Mouse (Mus musculus) neural tube, embryonic 14.5 days (tissue): Measurements from ENCODE around the gene Kremen1. TPM values are rescaled to one million over a fixed set of nuclear protein-coding genes. Genes with fewer than 3 reads are reported as not detected.

Experiments used
- ATAC-seq: fragments of 200-750 bp; cut with Nextera tagmentation; 2 replicates; pipeline ENCODE4 v1.8.0; 2017; ENCODE audit warnings: low read depth, mild to moderate bottlenecking, moderate TSS enrichment, moderate library complexity
- H3K27ac ChIP-seq: fragments of 300-500 bp; sonication (generic); 2 replicates; pipeline ENCODE4 v1.5.1; 2014; ENCODE audit warnings: low read depth, mild to moderate bottlenecking, control low read depth, low read length, moderate library complexity, mixed read lengths
- H3K27me3 ChIP-seq: fragments of 300-500 bp; sonication (generic); 2 replicates; pipeline ENCODE4 v1.6.1; 2014; ENCODE audit warnings: low read length; ENCODE audit not compliant: control insufficient read depth, insufficient read depth
- H3K36me3 ChIP-seq: fragments of 300-500 bp; sonication (generic); 2 replicates; pipeline ENCODE4 v1.6.1; 2014; ENCODE audit warnings: low read length, mixed read lengths; ENCODE audit not compliant: control insufficient read depth, insufficient read depth
- H3K4me1 ChIP-seq: fragments of 300-500 bp; sonication (generic); 2 replicates; pipeline ENCODE4 v1.6.1; 2014; ENCODE audit warnings: low read length; ENCODE audit not compliant: control insufficient read depth, insufficient read depth
- H3K4me2 ChIP-seq: fragments of 300-500 bp; sonication (generic); 2 replicates; pipeline ENCODE4 v1.6.1; 2014; ENCODE audit warnings: mild to moderate bottlenecking, low read depth, low read length, control low read depth
- H3K4me3 ChIP-seq: fragments of 300-500 bp; sonication (generic); 2 replicates; pipeline ENCODE4 v1.5.1; 2014; ENCODE audit warnings: low read depth, low read length, control low read depth, mixed read lengths
- H3K9ac ChIP-seq: fragments of 300-500 bp; sonication (generic); replicated peaks from 2 replicates; pipeline ENCODE4 v1.6.1; 2014; ENCODE audit warnings: low read depth, mild to moderate bottlenecking, control low read depth, low read length, mixed read lengths
- H3K9me3 ChIP-seq: fragments of 300-500 bp; sonication (generic); 2 replicates; pipeline ENCODE4 v1.6.1; 2016; ENCODE audit warnings: low read length; ENCODE audit not compliant: control insufficient read depth
- WGBS: fragments of 180-500 bp; shearing (Covaris S2); extraction: QIAGEN DNeasy Blood & Tissue Kit; methylation state at CpG from one replicate; pipeline ENCODE4 v1.1.7; 2014; 5-methylcytosine and 5-hydroxymethylcytosine counted together
- polyA plus RNA-seq: library from polyadenylated mRNA; unstranded; fragments of >200 nt; fragmentation: Nextera tagmentation; extraction: Ambion mirVana; gene quantifications from 2 replicates; pipeline ENCODE4 v1.2.1, GENCODE M21; 2014

The Kremen1 gene
- polyA plus RNA-seq, 1 experiment from 2014 or later, result 3.7 TPM

DNA sequence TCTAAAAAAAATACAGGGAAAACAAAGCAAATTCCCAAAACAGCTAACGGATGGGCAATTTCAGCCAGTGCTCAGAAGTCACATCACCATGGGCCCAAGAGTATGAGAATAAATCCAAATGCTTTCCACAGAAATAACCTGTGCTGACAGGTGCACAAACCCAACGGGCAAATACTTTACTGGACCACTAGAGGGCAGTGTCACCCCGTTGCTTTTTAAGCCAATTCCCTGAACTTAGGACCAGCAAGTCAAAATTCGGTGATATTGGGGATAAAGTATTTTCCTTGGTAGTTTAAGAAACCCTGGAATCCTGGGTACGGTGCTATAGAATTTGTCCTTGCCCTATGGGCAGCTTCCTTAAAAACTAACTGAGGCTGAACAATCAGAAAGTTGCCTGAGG is 29.3 kb upstream of the Kremen1 start:
- no peak overlapping the region for H3K4me3 ChIP-seq
- no peaks in the 10 kb centered on the region for H3K27me3 ChIP-seq
- 23% methylated on average over 5 of the region's 5 CpGs for WGBS
- H3K9me3 ChIP-seq, result no peaks in the 10 kb centered on the region
- no peak overlapping the region for H3K27ac ChIP-seq
- H3K9ac ChIP-seq, result no peak overlapping the region
- no peak for ATAC-seq
- peaks cover 5% of the 10 kb centered on the region; the same call in 1 of the 2 replicates for H3K36me3 ChIP-seq
- H3K4me2 ChIP-seq, result no peak overlapping the region
- H3K4me1 ChIP-seq, result no peaks in the 10 kb centered on the region

- no peaks in the 10 kb centered on the region for H3K9me3 ChIP-seq
- H3K4me1 ChIP-seq, result no peaks in the 10 kb centered on the region
- WGBS, result 66% methylated on average over 4 of the region's 4 CpGs
- H3K9ac ChIP-seq, result no peak overlapping the region
- no peaks in the 10 kb centered on the region for H3K27me3 ChIP-seq
- no peak overlapping the region for H3K27ac ChIP-seq
- H3K4me3 ChIP-seq, result no peak overlapping the region
- H3K4me2 ChIP-seq, result no peak overlapping the region
- ATAC-seq, result no peak
- H3K36me3 ChIP-seq, result peaks cover 5% of the 10 kb centered on the region; the same call in 1 of the 2 replicates
Observed at GRCm38 (mm10) chr11:5289826-5290580, 28.6 kb upstream of the Kremen1 start.

- Histone ChIP-seq H3K4me2 (no peak overlapping the region), H3K27me3 (no peaks in the 10 kb centered on the region), H3K36me3 (peaks cover 5% of the 10 kb centered on the region; the same call in 1 of the 2 replicates), H3K9me3 (no peaks in the 10 kb centered on the region), H3K9ac (no peak overlapping the region), H3K4me3 (no peak overlapping the region), H3K4me1 (no peaks in the 10 kb centered on the region), H3K27ac (no peak overlapping the region)
- 94% methylated on average over 2 of the region's 2 CpGs for WGBS
- no peak for ATAC-seq
Observed at GRCm38 (mm10) chr11:5283987-5284386, 22.6 kb upstream of the Kremen1 start.

- Histone ChIP-seq H3K4me2 (no peak overlapping the region), H3K27ac (no peak overlapping the region), H3K4me3 (no peak overlapping the region), H3K9ac (no peak overlapping the region), H3K36me3 (no peaks in the 10 kb centered on the region), H3K4me1 (peaks cover 4% of the 10 kb centered on the region; the same call in 1 of the 2 replicates), H3K27me3 (no peaks in the 10 kb centered on the region), H3K9me3 (no peaks in the 10 kb centered on the region)
- 73% methylated on average over 7 of the region's 7 CpGs for WGBS
- peak; percentile 51; the same call in 1 of the 2 replicates for ATAC-seq
Observed at GRCm38 (mm10) chr11:5280932-5281331, 19.6 kb upstream of the Kremen1 start.

GRCm38 (mm10) chr11:5278463-5278862 is 17.1 kb upstream of the Kremen1 start:
- Histone ChIP-seq H3K9me3 (no peaks in the 10 kb centered on the region), H3K27me3 (no peaks in the 10 kb centered on the region), H3K4me3 (no peak overlapping the region), H3K9ac (no peak overlapping the region), H3K36me3 (no peaks in the 10 kb centered on the region), H3K27ac (no peak overlapping the region), H3K4me2 (no peak overlapping the region), H3K4me1 (peaks cover 4% of the 10 kb centered on the region; the same call in 1 of the 2 replicates)
- no peak for ATAC-seq
- WGBS, result 57% methylated on average over 2 of the region's 2 CpGs

DNA sequence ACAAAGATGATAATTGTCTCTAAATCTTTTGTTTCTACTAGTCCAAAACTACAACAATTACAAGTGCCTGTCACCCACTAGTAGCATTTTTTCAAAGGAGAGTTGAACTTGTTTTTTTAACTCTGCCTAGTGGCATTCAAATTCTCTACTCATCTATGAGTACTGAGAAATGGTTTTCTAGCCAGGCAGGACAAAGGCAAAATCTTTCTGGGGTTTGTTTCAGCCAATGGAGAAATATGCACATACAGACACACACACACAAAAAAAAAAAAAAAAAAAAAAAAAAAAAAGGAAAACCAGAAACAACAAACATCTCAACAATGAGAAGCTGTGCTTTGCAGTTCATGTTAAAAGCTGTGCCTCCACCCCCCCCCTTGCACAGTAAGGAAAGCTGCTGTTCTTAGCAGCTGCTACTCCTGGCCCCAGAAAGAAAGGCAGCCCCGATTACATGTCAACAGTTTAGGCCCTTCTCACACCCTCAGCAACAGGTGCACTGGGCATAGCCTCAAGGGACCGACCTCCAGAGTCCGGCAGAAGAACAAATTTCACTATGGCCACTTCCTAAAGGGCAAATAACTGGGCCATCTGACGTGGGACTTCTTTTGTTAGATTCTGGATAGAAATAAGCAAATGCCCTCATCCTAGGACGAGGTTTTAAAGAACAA is 16.1 kb upstream of the Kremen1 start:
- Histone ChIP-seq H3K27me3 (no peaks in the 10 kb centered on the region), H3K4me2 (no peak overlapping the region), H3K4me3 (no peak overlapping the region), H3K27ac (no peak overlapping the region), H3K36me3 (no peaks in the 10 kb centered on the region), H3K9me3 (no peaks in the 10 kb centered on the region), H3K9ac (no peak overlapping the region), H3K4me1 (peaks cover 4% of the 10 kb centered on the region; the same call in 1 of the 2 replicates)
- WGBS, result 64% methylated on average over 5 of the region's 5 CpGs
- ATAC-seq, result no peak

GRCm38 (mm10) chr11:5275216-5275615 is 13.9 kb upstream of the Kremen1 start:
- Histone ChIP-seq H3K4me1 (peaks cover 15% of the 10 kb centered on the region; the same call in 1 of the 2 replicates), H3K27me3 (no peaks in the 10 kb centered on the region), H3K9ac (no peak overlapping the region), H3K9me3 (no peaks in the 10 kb centered on the region), H3K4me3 (no peak overlapping the region), H3K27ac (no peak overlapping the region), H3K36me3 (no peaks in the 10 kb centered on the region), H3K4me2 (no peak overlapping the region)
- WGBS, result 91% methylated on average over 4 of the region's 4 CpGs
- ATAC-seq, result no peak

DNA sequence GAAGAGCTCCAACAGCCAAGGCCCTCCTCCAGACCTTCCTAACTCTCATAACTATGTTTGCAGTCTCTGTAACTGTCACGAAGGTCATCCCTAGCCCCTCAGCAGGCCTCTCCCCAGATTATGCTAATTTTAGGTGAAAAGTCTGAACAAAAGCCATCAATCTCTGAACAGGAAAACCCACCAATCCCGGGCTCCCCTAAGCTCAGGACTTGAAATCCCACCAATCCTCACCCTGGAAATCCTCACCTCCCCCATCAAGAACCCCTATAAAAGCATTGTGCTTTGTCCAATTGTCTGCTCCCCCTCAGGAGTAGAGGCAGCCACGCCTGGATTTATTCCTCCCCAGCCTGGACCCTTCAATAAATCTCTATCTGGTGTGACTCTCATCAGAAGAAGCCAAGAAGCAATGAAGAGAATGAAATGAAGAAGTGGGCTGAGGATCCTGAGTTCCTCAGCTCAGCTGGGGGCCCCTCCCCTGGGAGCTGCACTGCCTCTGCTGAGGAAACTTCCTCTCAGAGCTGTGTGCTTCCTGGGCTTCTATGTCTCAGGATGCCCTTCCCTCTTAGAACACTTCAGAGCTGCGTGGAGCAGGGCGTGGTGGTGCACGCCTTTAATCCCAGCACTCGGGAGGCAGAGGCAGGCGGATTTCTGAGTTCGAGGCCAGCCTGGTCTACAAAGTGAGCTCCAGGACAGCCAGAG is 11.3 kb upstream of the Kremen1 start:
- H3K36me3 ChIP-seq, result no peaks in the 10 kb centered on the region
- H3K4me1 ChIP-seq, result peaks cover 11% of the 10 kb centered on the region; the same call in 1 of the 2 replicates
- no peak overlapping the region for H3K27ac ChIP-seq
- no peak overlapping the region for H3K4me3 ChIP-seq
- 67% methylated on average over 9 of the region's 9 CpGs for WGBS
- H3K4me2 ChIP-seq, result no peak overlapping the region
- H3K9ac ChIP-seq, result no peak overlapping the region
- H3K9me3 ChIP-seq, result no peaks in the 10 kb centered on the region
- 0 out of 2 replicates have a peak, but pooled peaks have one; percentile 11 for ATAC-seq
- H3K27me3 ChIP-seq, result no peaks in the 10 kb centered on the region

DNA sequence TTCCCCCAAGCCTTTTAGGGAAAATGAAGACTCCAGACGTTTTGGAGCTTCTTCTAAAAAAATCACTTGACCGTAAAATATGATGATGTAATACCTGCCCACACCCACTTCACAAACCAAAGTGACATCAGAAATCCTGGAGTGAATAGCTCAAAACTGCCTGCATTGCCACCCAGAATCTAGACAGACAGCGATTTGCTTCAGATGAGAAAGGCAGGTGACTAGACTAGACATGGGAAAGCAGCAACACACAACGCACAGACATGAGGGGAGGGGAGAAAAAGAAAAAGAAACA is 10.7 kb upstream of the Kremen1 start:
- WGBS, result 49% methylated on average over 4 of the region's 4 CpGs
- no peaks in the 10 kb centered on the region for H3K27me3 ChIP-seq
- no peak for ATAC-seq
- peak overlapping the region; percentile 74 for H3K27ac ChIP-seq
- no peaks in the 10 kb centered on the region for H3K36me3 ChIP-seq
- H3K9ac ChIP-seq, result no peak overlapping the region
- no peak overlapping the region for H3K4me3 ChIP-seq
- peaks cover 11% of the 10 kb centered on the region; the same call in 1 of the 2 replicates for H3K4me1 ChIP-seq
- no peaks in the 10 kb centered on the region for H3K9me3 ChIP-seq
- no peak overlapping the region for H3K4me2 ChIP-seq
